Mouse (Mus musculus): ENCODE results near the gene Hoxc6. TPM values are rescaled to one million over a fixed set of nuclear protein-coding genes. Genes with fewer than 3 reads are reported as not detected.

The Hoxc6 gene
- polyA plus RNA-seq, 1 experiment from 2014 or later: 2.3 TPM

- no peak overlapping the region for H3K27ac ChIP-seq
- H3K9me3 ChIP-seq (replicated peaks): no peaks in the 10 kb centered on the region
- H3K36me3 ChIP-seq: no peaks in the 10 kb centered on the region
- no peak overlapping the region for H3K4me2 ChIP-seq (replicated peaks)
- no peak overlapping the region for H3K4me3 ChIP-seq
- no peak for ATAC-seq (ENCODE audit: low FRiP score)
- 0 out of 2 replicates have a peak, but pooled peaks cover 7% of the 10 kb centered on the region for H3K4me1 ChIP-seq
- 3% methylated on average over 8 of the region's 8 CpGs for WGBS
- no peak overlapping the region for H3K9ac ChIP-seq
- H3K27me3 ChIP-seq: peaks cover 96% of the 10 kb centered on the region
Measured at GRCm38 (mm10) chr15:102963259-102963658, 34.8 kb upstream of the Hoxc6 start.

GRCm38 (mm10) chr15:102963671-102964640, 34.1 kb upstream of the Hoxc6 start:
- WGBS: 2% methylated on average over 28 of the region's 28 CpGs

GRCm38 (mm10) chr15:102965003-102965891, 32.8 kb upstream of the Hoxc6 start:
- Histone ChIP-seq H3K4me1 (0 out of 2 replicates have a peak, but pooled peaks cover 7% of the 10 kb centered on the region), H3K9ac (no peak overlapping the region), H3K9me3 (replicated peaks) (no peaks in the 10 kb centered on the region), H3K4me3 (no peak overlapping the region), H3K4me2 (replicated peaks) (no peak overlapping the region), H3K27ac (no peak overlapping the region), H3K36me3 (no peaks in the 10 kb centered on the region), H3K27me3 (peaks cover 97% of the 10 kb centered on the region)
- 4% methylated on average over 26 of the region's 26 CpGs for WGBS
- ATAC-seq (ENCODE audit: low FRiP score): no peak

More at GRCm38 (mm10) chr15:102963671-102964640, 34.1 kb upstream of the Hoxc6 start:
- H3K36me3 ChIP-seq: no peaks in the 10 kb centered on the region
- no peak overlapping the region for H3K4me2 ChIP-seq (replicated peaks)
- 0 out of 2 replicates have a peak, but pooled peaks cover 7% of the 10 kb centered on the region for H3K4me1 ChIP-seq
- H3K4me3 ChIP-seq: no peak overlapping the region
- no peak overlapping the region for H3K9ac ChIP-seq
- no peak overlapping the region for H3K27ac ChIP-seq
- H3K27me3 ChIP-seq: peaks cover 96% of the 10 kb centered on the region
- H3K9me3 ChIP-seq (replicated peaks): no peaks in the 10 kb centered on the region
- ATAC-seq (ENCODE audit: low FRiP score): no peak

GRCm38 (mm10) chr15:102965892-102966775, 31.9 kb upstream of the Hoxc6 start:
- no peak overlapping the region for H3K9ac ChIP-seq
- H3K4me2 ChIP-seq (replicated peaks): peak overlapping the region; percentile 17; the same call in 1 of the 2 replicates
- H3K27ac ChIP-seq: no peak overlapping the region
- no peaks in the 10 kb centered on the region for H3K9me3 ChIP-seq (replicated peaks)
- 2% methylated on average over 30 of the region's 30 CpGs for WGBS
- H3K4me1 ChIP-seq: 0 out of 2 replicates have a peak, but pooled peaks cover 7% of the 10 kb centered on the region
- no peak for ATAC-seq (ENCODE audit: low FRiP score)
- H3K4me3 ChIP-seq: peak overlapping the region; percentile 1; the same call in 1 of the 2 replicates
- no peaks in the 10 kb centered on the region for H3K36me3 ChIP-seq
- H3K27me3 ChIP-seq: peaks cover 97% of the 10 kb centered on the region

- peaks cover 97% of the 10 kb centered on the region for H3K27me3 ChIP-seq
- no peak; the same call in 1 of the 2 replicates for ATAC-seq (ENCODE audit: low FRiP score)
- H3K9me3 ChIP-seq (replicated peaks): no peaks in the 10 kb centered on the region
- no peak within 1 kb of the TSS for H3K27ac ChIP-seq
- H3K4me3 ChIP-seq: peak within 1 kb of the TSS; percentile 1; the same call in 1 of the 2 replicates
- no peaks in the 10 kb centered on the region for H3K36me3 ChIP-seq
- 1% methylated on average over 27 of the region's 27 CpGs for WGBS
- H3K9ac ChIP-seq: no peak within 1 kb of the TSS
- peak within 1 kb of the TSS; percentile 17; the same call in 1 of the 2 replicates for H3K4me2 ChIP-seq (replicated peaks)
- 0 out of 2 replicates have a peak, but pooled peaks cover 7% of the 10 kb centered on the region for H3K4me1 ChIP-seq
Measured at GRCm38 (mm10) chr15:102966776-102967311, 31.2 kb upstream of the Hoxc6 start, which contains the start of gene Hoxc10. Gene Hoxc10 (plus strand): TSS chr15:102966796.

GRCm38 (mm10) chr15:102967312-102967510, 30.8 kb upstream of the Hoxc6 start, which contains the start of gene Hoxc5:
Gene Hoxc5 (plus strand): TSS chr15:102967443.
- peak within 1 kb of the TSS; percentile 1; the same call in 1 of the 2 replicates for H3K4me3 ChIP-seq
- no peaks in the 10 kb centered on the region for H3K9me3 ChIP-seq (replicated peaks)
- 5% methylated on average over 12 of the region's 12 CpGs for WGBS
- no peak within 1 kb of the TSS for H3K9ac ChIP-seq
- peak within 1 kb of the TSS; percentile 17; the same call in 1 of the 2 replicates for H3K4me2 ChIP-seq (replicated peaks)
- no peak for ATAC-seq (ENCODE audit: low FRiP score)
- H3K36me3 ChIP-seq: no peaks in the 10 kb centered on the region
- H3K27ac ChIP-seq: no peak within 1 kb of the TSS
- H3K27me3 ChIP-seq: peaks cover 99% of the 10 kb centered on the region
- H3K4me1 ChIP-seq: 0 out of 2 replicates have a peak, but pooled peaks cover 7% of the 10 kb centered on the region

GRCm38 (mm10) chr15:102967511-102968397, 30.3 kb upstream of the Hoxc6 start:
- Histone ChIP-seq H3K9ac (no peak overlapping the region), H3K27ac (no peak overlapping the region), H3K9me3 (replicated peaks) (no peaks in the 10 kb centered on the region), H3K27me3 (peaks cover 99% of the 10 kb centered on the region), H3K4me2 (replicated peaks) (no peak overlapping the region), H3K4me1 (0 out of 2 replicates have a peak, but pooled peaks cover 7% of the 10 kb centered on the region), H3K4me3 (no peak overlapping the region), H3K36me3 (no peaks in the 10 kb centered on the region)
- 2% methylated on average over 34 of the region's 34 CpGs for WGBS
- no peak for ATAC-seq (ENCODE audit: low FRiP score)

GRCm38 (mm10) chr15:102969296-102969695, 28.8 kb upstream of the Hoxc6 start:
- Histone ChIP-seq H3K4me1 (0 out of 2 replicates have a peak, but pooled peaks cover 7% of the 10 kb centered on the region), H3K36me3 (no peaks in the 10 kb centered on the region), H3K4me2 (replicated peaks) (no peak overlapping the region), H3K27me3 (peaks cover 99% of the 10 kb centered on the region), H3K4me3 (no peak overlapping the region), H3K27ac (no peak overlapping the region), H3K9me3 (replicated peaks) (no peaks in the 10 kb centered on the region), H3K9ac (no peak overlapping the region)
- ATAC-seq (ENCODE audit: low FRiP score): no peak
- 35% methylated on average over 1 of the region's 1 CpGs for WGBS

- 2% methylated on average over 12 of the region's 12 CpGs for WGBS
- no peaks in the 10 kb centered on the region for H3K9me3 ChIP-seq (replicated peaks)
- no peak overlapping the region for H3K4me2 ChIP-seq (replicated peaks)
- no peak overlapping the region for H3K4me3 ChIP-seq
- ATAC-seq (ENCODE audit: low FRiP score): no peak
- no peak overlapping the region for H3K9ac ChIP-seq
- 0 out of 2 replicates have a peak, but pooled peaks cover 7% of the 10 kb centered on the region for H3K4me1 ChIP-seq
- H3K27ac ChIP-seq: no peak overlapping the region
- H3K36me3 ChIP-seq: no peaks in the 10 kb centered on the region
- peaks cover 99% of the 10 kb centered on the region for H3K27me3 ChIP-seq
Measured at GRCm38 (mm10) chr15:102970740-102971139, 27.3 kb upstream of the Hoxc6 start.

- no peak overlapping the region for H3K4me3 ChIP-seq
- H3K4me2 ChIP-seq (replicated peaks): no peak overlapping the region
- H3K27ac ChIP-seq: no peak overlapping the region
- no peaks in the 10 kb centered on the region for H3K9me3 ChIP-seq (replicated peaks)
- H3K27me3 ChIP-seq: peaks cover 99% of the 10 kb centered on the region
- ATAC-seq (ENCODE audit: low FRiP score): no peak
- no peak overlapping the region for H3K9ac ChIP-seq
- H3K4me1 ChIP-seq: no peaks in the 10 kb centered on the region
- no peaks in the 10 kb centered on the region for H3K36me3 ChIP-seq
- WGBS: under 1% methylated on average over 21 of the region's 21 CpGs
Measured at GRCm38 (mm10) chr15:102972254-102972653, 25.8 kb upstream of the Hoxc6 start.

Measured in hindbrain, embryonic 12.5 days (tissue).